Mouse (Mus musculus) heart, postnatal 25 days (tissue): Measurements from ENCODE around the gene Eif4g2. TPM values are rescaled to one million over a fixed set of nuclear protein-coding genes. Genes with fewer than 3 reads are reported as not detected.

Experiments used
- DNase-seq: peaks from one replicate; pipeline ENCODE4 v3.0.0; 2022; ENCODE audit warnings: low spot score
- intact Hi-C: fragments of 180-260 bp; cut with DNase I; formaldehyde crosslinking; loops from one replicate; pipeline ENCODE4 v1.15.1; 2025
- total RNA-seq, 2 experiments: library from RNA; stranded (reverse); gene quantifications; 2 replicates each; pipeline ENCODE4 v1.2.3; 2021

Gene Eif4g2
- total RNA-seq, 2 experiments from 2014 or later = 975 to 1,085 TPM

- no peak for DNase-seq
- intact Hi-C loops = no loop called here
Measured at GRCm38 (mm10) chr7:111075288-111075687, 7.5 kb downstream of the Eif4g2 start.

GRCm38 (mm10) chr7:111072410-111072809 is 10.4 kb downstream of the Eif4g2 start:
- no peak for DNase-seq
- intact Hi-C loops = no loop called here

GRCm38 (mm10) chr7:111070167-111070496 is 12.7 kb downstream of the Eif4g2 start:
- intact Hi-C loops = no loop called here
- DNase-seq = no peak

- no peak for DNase-seq
- intact Hi-C loops = no loop called here
Measured at GRCm38 (mm10) chr7:111069439-111070166, 13.2 kb downstream of the Eif4g2 start.

GRCm38 (mm10) chr7:111068181-111068580 is 14.6 kb downstream of the Eif4g2 start:
- intact Hi-C loops = no loop called here
- no peak for DNase-seq

GRCm38 (mm10) chr7:111062971-111063370 is 19.9 kb downstream of the Eif4g2 start:
- DNase-seq = no peak
- intact Hi-C loops = no loop called here

GRCm38 (mm10) chr7:111059527-111059926 is 23.3 kb downstream of the Eif4g2 start:
- intact Hi-C loops = no loop called here
- DNase-seq = no peak

- no peak for DNase-seq
- intact Hi-C loops = no loop called here
Measured at GRCm38 (mm10) chr7:111055984-111056657, 26.7 kb downstream of the Eif4g2 start.

- DNase-seq = no peak
- intact Hi-C loops = no loop called here
Measured at GRCm38 (mm10) chr7:111055221-111055620, 27.6 kb downstream of the Eif4g2 start.

- DNase-seq = peak; percentile 22
- intact Hi-C loops = loop anchor here (2.0 to 5.0 kb wide), 3 partner anchors 107 to 917 kb away; no protein-coding TSS in a partner anchor
Measured at GRCm38 (mm10) chr7:111049652-111050421, 33.0 kb downstream of the Eif4g2 start.

- intact Hi-C loops = loop anchor here (2.0 kb wide), 1 partner anchor 194 kb away; no protein-coding TSS in a partner anchor
Measured at GRCm38 (mm10) chr7:111048920-111049319, 33.9 kb downstream of the Eif4g2 start.

GRCm38 (mm10) chr7:111029046-111029553 is 53.7 kb downstream of the Eif4g2 start:
- intact Hi-C loops = no loop called here

More at GRCm38 (mm10) chr7:111048920-111049319, 33.9 kb downstream of the Eif4g2 start:
- no peak for DNase-seq

GRCm38 (mm10) chr7:111028281-111029045 is 54.4 kb downstream of the Eif4g2 start, which contains the start of gene Ctr9:
Gene Ctr9, plus strand, starts transcription at chr7:111028951.
- DNase-seq = peak; percentile 86
- intact Hi-C loops = no loop called here

More at GRCm38 (mm10) chr7:111029046-111029553, 53.7 kb downstream of the Eif4g2 start:
- no peak for DNase-seq

- no peak for DNase-seq
- intact Hi-C loops = no loop called here
Measured at GRCm38 (mm10) chr7:111024912-111025311, 57.9 kb downstream of the Eif4g2 start.

GRCm38 (mm10) chr7:111024068-111024594 is 58.7 kb downstream of the Eif4g2 start:
- no peak for DNase-seq
- intact Hi-C loops = no loop called here

GRCm38 (mm10) chr7:111020814-111021213 is 62.0 kb downstream of the Eif4g2 start:
- no peak for DNase-seq
- intact Hi-C loops = no loop called here
